Mouse (Mus musculus) midbrain, embryonic 13.5 days (tissue): ENCODE results near the gene Trpc3. TPM values are rescaled to one million over a fixed set of nuclear protein-coding genes. Genes with fewer than 3 reads are reported as not detected.

Experiments
- ATAC-seq: fragments of 200-750 bp; cut with Nextera tagmentation; 2 replicates; pipeline ENCODE4 v1.8.0; 2017; ENCODE audit warnings: mild to moderate bottlenecking, moderate TSS enrichment, moderate library complexity
- H3K27ac ChIP-seq: fragments of 300-500 bp; sonication (generic); 2 replicates; pipeline ENCODE4 v1.5.1; 2015; ENCODE audit warnings: inconsistent platforms, mild to moderate bottlenecking, moderate library complexity
- H3K27me3 ChIP-seq: fragments of 300-500 bp; sonication (generic); 2 replicates; pipeline ENCODE4 v1.6.1; 2015; ENCODE audit warnings: mild to moderate bottlenecking, inconsistent platforms
- H3K36me3 ChIP-seq: fragments of 300-500 bp; sonication (generic); 2 replicates; pipeline ENCODE4 v1.6.1; 2015; ENCODE audit warnings: mild to moderate bottlenecking, inconsistent platforms
- H3K4me1 ChIP-seq: fragments of 300-500 bp; sonication (generic); replicated peaks from 2 replicates; pipeline ENCODE4 v1.6.1; 2015; ENCODE audit warnings: inconsistent platforms
- H3K4me2 ChIP-seq: fragments of 300-500 bp; sonication (generic); replicated peaks from 2 replicates; pipeline ENCODE4 v1.6.1; 2015; ENCODE audit warnings: moderate library complexity, mild to moderate bottlenecking, inconsistent platforms
- H3K4me3 ChIP-seq: fragments of 300-500 bp; sonication (generic); replicated peaks from 2 replicates; pipeline ENCODE4 v1.5.1; 2015; ENCODE audit warnings: mild to moderate bottlenecking, inconsistent platforms
- H3K9ac ChIP-seq: fragments of 300-500 bp; sonication (generic); replicated peaks from 2 replicates; pipeline ENCODE4 v1.6.1; 2015; ENCODE audit warnings: mild to moderate bottlenecking, inconsistent platforms
- H3K9me3 ChIP-seq: fragments of 300-500 bp; sonication (generic); 2 replicates; pipeline ENCODE4 v1.6.1; 2016; ENCODE audit warnings: mild to moderate bottlenecking, inconsistent platforms
- WGBS: fragments of 180-500 bp; shearing (Covaris S2); methylation state at CpG from one replicate; pipeline ENCODE4 v1.1.7; 2015; 5-methylcytosine and 5-hydroxymethylcytosine counted together
- polyA plus RNA-seq: library from polyadenylated mRNA; unstranded; fragments of >200 nt; fragmentation: Nextera tagmentation; extraction: Ambion mirVana; gene quantifications from 2 replicates; pipeline ENCODE4 v1.2.1, GENCODE M21; 2015

The Trpc3 gene
- polyA plus RNA-seq, 1 experiment from 2014 or later: 5.4 TPM

GRCm38 (mm10) chr3:36571827-36572378 is 118.1 kb downstream of the Trpc3 start, which contains the start of gene Ccna2:
TSS of gene Ccna2 (minus strand) at chr3:36572150.
- Histone ChIP-seq H3K4me1 (peaks cover 29% of the 10 kb centered on the region), H3K27ac (peak within 1 kb of the TSS; percentile 87), H3K9me3 (no peaks in the 10 kb centered on the region), H3K36me3 (peaks cover 25% of the 10 kb centered on the region), H3K4me3 (peak within 1 kb of the TSS; percentile 80), H3K9ac (peak within 1 kb of the TSS; percentile 73), H3K27me3 (no peaks in the 10 kb centered on the region), H3K4me2 (peak within 1 kb of the TSS; percentile 100)
- WGBS: under 1% methylated on average over 55 of the region's 60 CpGs
- peak; percentile 100 for ATAC-seq

GRCm38 (mm10) chr3:36571361-36571826 is 118.6 kb downstream of the Trpc3 start:
- Histone ChIP-seq H3K27ac (no peak overlapping the region), H3K9ac (peak overlapping the region; percentile 73)
- under 1% methylated on average over 42 of the region's 46 CpGs for WGBS

More at GRCm38 (mm10) chr3:36571361-36571826, 118.6 kb downstream of the Trpc3 start:
- ATAC-seq: no peak; the same call in 1 of the 2 replicates
- peaks cover 30% of the 10 kb centered on the region for H3K36me3 ChIP-seq
- no peaks in the 10 kb centered on the region for H3K27me3 ChIP-seq
- peak overlapping the region; percentile 100 for H3K4me2 ChIP-seq
- H3K4me1 ChIP-seq: peaks cover 29% of the 10 kb centered on the region
- peak overlapping the region; percentile 80 for H3K4me3 ChIP-seq
- no peaks in the 10 kb centered on the region for H3K9me3 ChIP-seq

Other genes starting within 250 kb of the Trpc3 start
- 49.5 and 57.5 TPM in 2 replicates for gene Anxa5, start 214.3 kb downstream of the Trpc3 start, polyA plus RNA-seq
- 0.71 TPM in 1 of 2 replicates, not detected in the other for gene 1810062G17Rik, start 214.2 kb downstream of the Trpc3 start, polyA plus RNA-seq
- gene Gm11549, start 168.4 kb downstream of the Trpc3 start, polyA plus RNA-seq: 0.52 and 0.71 TPM in 2 replicates
- gene Exosc9, start 137.6 kb downstream of the Trpc3 start, polyA plus RNA-seq: 93.0 and 98.3 TPM in 2 replicates
- gene Ccna2, start 118.0 kb downstream of the Trpc3 start, polyA plus RNA-seq: 84.2 and 84.5 TPM in 2 replicates
- gene Bbs7, start 76.7 kb downstream of the Trpc3 start, polyA plus RNA-seq: 22.1 and 22.3 TPM in 2 replicates
- 57.1 and 60.4 TPM in 2 replicates for gene 4932438A13Rik, start 172.9 kb upstream of the Trpc3 start, polyA plus RNA-seq